Mouse (Mus musculus) urinary bladder, adult 2 months (tissue): Measurements from ENCODE around the gene Ddx56. TPM values are rescaled to one million over a fixed set of nuclear protein-coding genes. Genes with fewer than 3 reads are reported as not detected.
"Not testable (repeated sequence)": the region's sequence is repeated elsewhere in the genome, so short reads cannot be mapped to it uniquely, and the experiment has no call there.

ENCODE experiments used
- DNase-seq: peaks from one replicate; pipeline ENCODE4 v3.0.0; 2022; ENCODE audit warnings: low spot score
- polyA plus RNA-seq: library from polyadenylated mRNA; depleted of rRNA; stranded (reverse); fragments of >200 nt; gene quantifications from 2 replicates; pipeline ENCODE4 v1.2.3, GENCODE M21; 2012; rRNA removed

Ddx56 gene
- polyA plus RNA-seq, 1 experiment: 38.8 TPM

- DNase-seq: no peak
These were observed 6.0 kb downstream of the Ddx56 start for GRCm38 (mm10) chr11:6261434-6262082.

GRCm38 (mm10) chr11:6259413-6259812 is 8.2 kb downstream of the Ddx56 start:
- DNase-seq: no peak

- DNase-seq: no peak
These were observed 11.0 kb downstream of the Ddx56 start for GRCm38 (mm10) chr11:6256490-6257072.

- DNase-seq: not testable (repeated sequence)
These were observed 13.0 kb downstream of the Ddx56 start for GRCm38 (mm10) chr11:6254602-6255001.

GRCm38 (mm10) chr11:6252824-6253223 is 14.7 kb downstream of the Ddx56 start:
- DNase-seq: no peak

GRCm38 (mm10) chr11:6252248-6252647 is 15.3 kb downstream of the Ddx56 start:
- DNase-seq: no peak

- no peak for DNase-seq
These were observed 22.9 kb downstream of the Ddx56 start for GRCm38 (mm10) chr11:6244707-6245106.

GRCm38 (mm10) chr11:6233025-6233424 is 34.5 kb downstream of the Ddx56 start:
- no peak for DNase-seq

GRCm38 (mm10) chr11:6230012-6230411 is 37.6 kb downstream of the Ddx56 start, which contains the start of gene Npc1l1:
Gene Npc1l1 (minus strand): TSS chr11:6230143.
- DNase-seq: no peak

GRCm38 (mm10) chr11:6224541-6225229 is 42.9 kb downstream of the Ddx56 start:
- no peak for DNase-seq

- no peak for DNase-seq
These were observed 45.4 kb downstream of the Ddx56 start for GRCm38 (mm10) chr11:6222187-6222586.

- no peak for DNase-seq
These were observed 47.6 kb downstream of the Ddx56 start for GRCm38 (mm10) chr11:6219967-6220366.

GRCm38 (mm10) chr11:6218189-6218896 is 49.2 kb downstream of the Ddx56 start:
- DNase-seq: no peak

GRCm38 (mm10) chr11:6216834-6217233 is 50.7 kb downstream of the Ddx56 start:
- no peak for DNase-seq

Other genes with a start within 250 kb of the Ddx56 start
- gene Camk2b, start 201.4 kb downstream of the Ddx56 start, polyA plus RNA-seq: 3.0 and 3.9 TPM in 2 replicates
- gene A730071L15Rik, start 67.7 kb downstream of the Ddx56 start, polyA plus RNA-seq: 0.31 and 0.32 TPM in 2 replicates
- gene Nudcd3, start 67.4 kb downstream of the Ddx56 start, polyA plus RNA-seq: 49.9 and 57.6 TPM in 2 replicates
- 0.16 and 0.18 TPM in 2 replicates for gene Npc1l1, start 37.6 kb downstream of the Ddx56 start, polyA plus RNA-seq
- gene Tmed4, start 7.1 kb upstream of the Ddx56 start, polyA plus RNA-seq: 83.0 and 98.1 TPM in 2 replicates
- 94.0 and 133 TPM in 2 replicates for gene Ogdh, start 23.9 kb upstream of the Ddx56 start, polyA plus RNA-seq
- gene Zmiz2, start 121.3 kb upstream of the Ddx56 start, polyA plus RNA-seq: 12.4 and 33.6 TPM in 2 replicates
- 1,961 and 2,442 TPM in 2 replicates for gene Ppia, start 147.7 kb upstream of the Ddx56 start, polyA plus RNA-seq
- gene H2afv, start 176.7 kb upstream of the Ddx56 start, polyA plus RNA-seq: 97.0 and 110 TPM in 2 replicates
- gene Purb, start 208.1 kb upstream of the Ddx56 start, polyA plus RNA-seq: 22.3 and 29.5 TPM in 2 replicates